Mouse (Mus musculus): ENCODE measurements around the gene Slc38a3.
A peak's percentile ranks its signal among the peaks of the same experiment; 100 is the strongest.

Slc38a3 gene

GRCm38 (mm10) chr9:107633661-107634405 is 35.5 kb downstream of the Slc38a3 start:
- no peak for DNase-seq

- peak; percentile 69 for DNase-seq
Observed at GRCm38 (mm10) chr9:107633091-107633660, 36.2 kb downstream of the Slc38a3 start.

- DNase-seq = no peak
Observed at GRCm38 (mm10) chr9:107632478-107632877, 36.9 kb downstream of the Slc38a3 start.

- no peak for DNase-seq
Observed at GRCm38 (mm10) chr9:107631861-107632260, 37.5 kb downstream of the Slc38a3 start.

- DNase-seq = no peak
Observed at GRCm38 (mm10) chr9:107631311-107631826, 38.0 kb downstream of the Slc38a3 start.

- DNase-seq = peak; percentile 57
Observed at GRCm38 (mm10) chr9:107630576-107630975, 38.8 kb downstream of the Slc38a3 start.

GRCm38 (mm10) chr9:107629901-107630425 is 39.4 kb downstream of the Slc38a3 start:
- no peak for DNase-seq

- DNase-seq = no peak
Observed at GRCm38 (mm10) chr9:107629411-107629730, 40.0 kb downstream of the Slc38a3 start.

- no peak for DNase-seq
Observed at GRCm38 (mm10) chr9:107628721-107629410, 40.5 kb downstream of the Slc38a3 start.

GRCm38 (mm10) chr9:107627387-107628255 is 41.7 kb downstream of the Slc38a3 start:
- DNase-seq = no peak

GRCm38 (mm10) chr9:107626844-107627277 is 42.5 kb downstream of the Slc38a3 start:
- DNase-seq = peak; percentile 90

- peak; percentile 38 for DNase-seq
Observed at GRCm38 (mm10) chr9:107626158-107626843, 43.0 kb downstream of the Slc38a3 start.

- no peak for DNase-seq
Observed at GRCm38 (mm10) chr9:107625351-107626128, 43.8 kb downstream of the Slc38a3 start.

- no peak for DNase-seq
Observed at GRCm38 (mm10) chr9:107624951-107625350, 44.4 kb downstream of the Slc38a3 start.

- DNase-seq = no peak
Observed at GRCm38 (mm10) chr9:107624539-107624938, 44.8 kb downstream of the Slc38a3 start.

GRCm38 (mm10) chr9:107620954-107621353 is 48.4 kb downstream of the Slc38a3 start:
- DNase-seq = no peak

- DNase-seq = no peak
Observed at GRCm38 (mm10) chr9:107619546-107619879, 49.8 kb downstream of the Slc38a3 start.

GRCm38 (mm10) chr9:107618778-107619545 is 50.4 kb downstream of the Slc38a3 start:
- no peak for DNase-seq

- DNase-seq = no peak
Observed at GRCm38 (mm10) chr9:107618098-107618497, 51.2 kb downstream of the Slc38a3 start.

GRCm38 (mm10) chr9:107617461-107617860 is 51.9 kb downstream of the Slc38a3 start:
- no peak for DNase-seq
